Mouse (Mus musculus) kidney, postnatal 25 days (tissue): ENCODE results near the gene Itpka.
A peak's percentile ranks its signal among the peaks of the same experiment; 100 is the strongest.
"Not testable (repeated sequence)": the region's sequence is repeated elsewhere in the genome, so short reads cannot be mapped to it uniquely, and the experiment has no call there.

Experiments
- DNase-seq, 2 experiments: peaks; one replicate each; pipeline ENCODE4 v3.0.0; 2021; ENCODE audit warnings: mixed read lengths in 2 of 2

Itpka gene

GRCm38 (mm10) chr2:119741581-119742411 lies at the start of gene Itpka:
Itpka (plus strand) TSS chr2:119742337.
- DNase-seq: peak; percentile 51 to 62

GRCm38 (mm10) chr2:119694826-119695225 lies 47.3 kb upstream of the Itpka start:
- DNase-seq: no peak

- peak in 1 of 2 experiments; percentile 9 for DNase-seq
Observed at GRCm38 (mm10) chr2:119696111-119696510, 46.0 kb upstream of the Itpka start.

- DNase-seq: no peak
Observed at GRCm38 (mm10) chr2:119698472-119698871, 43.7 kb upstream of the Itpka start.

- DNase-seq: no peak
Observed at GRCm38 (mm10) chr2:119699962-119700361, 42.2 kb upstream of the Itpka start.

- no peak for DNase-seq
Observed at GRCm38 (mm10) chr2:119703171-119703570, 39.0 kb upstream of the Itpka start.

GRCm38 (mm10) chr2:119707676-119708075 lies 34.5 kb upstream of the Itpka start:
- no peak for DNase-seq

GRCm38 (mm10) chr2:119710011-119710410 lies 32.1 kb upstream of the Itpka start:
- no peak for DNase-seq

GRCm38 (mm10) chr2:119715868-119716267 lies 26.3 kb upstream of the Itpka start:
- DNase-seq: not testable (repeated sequence)

GRCm38 (mm10) chr2:119721070-119721469 lies 21.1 kb upstream of the Itpka start:
- no peak for DNase-seq

GRCm38 (mm10) chr2:119727762-119728416 lies 14.2 kb upstream of the Itpka start:
- DNase-seq: no peak

GRCm38 (mm10) chr2:119730735-119731134 lies 11.4 kb upstream of the Itpka start:
- DNase-seq: no peak

GRCm38 (mm10) chr2:119737124-119737523 lies 5.0 kb upstream of the Itpka start:
- no peak for DNase-seq

- DNase-seq: no peak
Observed at GRCm38 (mm10) chr2:119740567-119740966, 1.6 kb upstream of the Itpka start.

- DNase-seq: peak; percentile 51 to 64
Observed at GRCm38 (mm10) chr2:119742461-119743175, 481 bp downstream of the Itpka start.

- DNase-seq: no peak
Observed at GRCm38 (mm10) chr2:119743176-119743807, 1.2 kb downstream of the Itpka start.

- no peak for DNase-seq
Observed at GRCm38 (mm10) chr2:119743808-119744162, 1.6 kb downstream of the Itpka start.

- DNase-seq: peak; percentile 38 to 63
Observed at GRCm38 (mm10) chr2:119744163-119745111, 2.3 kb downstream of the Itpka start.

GRCm38 (mm10) chr2:119745281-119745680 lies 3.1 kb downstream of the Itpka start:
- peak in 1 of 2 experiments; percentile 32 for DNase-seq

GRCm38 (mm10) chr2:119747554-119747953 lies 5.4 kb downstream of the Itpka start:
- no peak for DNase-seq

GRCm38 (mm10) chr2:119749260-119749659 lies 7.1 kb downstream of the Itpka start:
- no peak for DNase-seq

- DNase-seq: peak; percentile 23 to 41
Observed at GRCm38 (mm10) chr2:119757601-119758100, 15.5 kb downstream of the Itpka start.
